Mouse (Mus musculus): ENCODE results near the gene Msi2. TPM values are rescaled to one million over a fixed set of nuclear protein-coding genes. Genes with fewer than 3 reads are reported as not detected.

The Msi2 gene
- total and polyA plus RNA-seq, 2 experiments from 2014 or later: 26.9 to 133 TPM

- Histone ChIP-seq H3K4me2 (ENCODE audit: low read depth, low read length, poor library complexity, severe bottlenecking) (no peak overlapping the region), H3K4me3 (ENCODE audit: low read depth, low read length) (no peak overlapping the region), H3K27ac (ENCODE audit: low read depth, low read length) (no peak overlapping the region), H3K27me3 (ENCODE audit: insufficient read depth, low read length) (no peaks in the 10 kb centered on the region), H3K4me1 (ENCODE audit: insufficient read depth, low read length) (peaks cover 7% of the 10 kb centered on the region), H3K9me3 (ENCODE audit: low read length) (no peaks in the 10 kb centered on the region), H3K9ac (replicated peaks; ENCODE audit: low read length, poor library complexity, severe bottlenecking) (no peak overlapping the region), H3K36me3 (ENCODE audit: insufficient read depth, low read length) (no peaks in the 10 kb centered on the region)
- no peak for TF ChIP-seq CTCF (IDR thresholded peaks at IDR 0.05)
- 69% methylated on average over 11 of the region's 11 CpGs for WGBS
- ATAC-seq (ENCODE audit: low FRiP score) (no peak), DNase-seq (ENCODE audit: low spot score) (no peak)
Measured at GRCm38 (mm10) chr11:88553521-88554310, 164.6 kb downstream of the Msi2 start.

- Histone ChIP-seq H3K27ac (ENCODE audit: low read depth, low read length) (0 out of 2 replicates have a peak overlapping the region, but pooled peaks have one; percentile 20), H3K9ac (replicated peaks; ENCODE audit: low read length, poor library complexity, severe bottlenecking) (no peak overlapping the region), H3K4me1 (ENCODE audit: insufficient read depth, low read length) (peaks cover 7% of the 10 kb centered on the region), H3K27me3 (ENCODE audit: insufficient read depth, low read length) (no peaks in the 10 kb centered on the region), H3K4me3 (ENCODE audit: low read depth, low read length) (no peak overlapping the region), H3K36me3 (ENCODE audit: insufficient read depth, low read length) (no peaks in the 10 kb centered on the region), H3K4me2 (ENCODE audit: low read depth, low read length, poor library complexity, severe bottlenecking) (no peak overlapping the region), H3K9me3 (ENCODE audit: low read length) (no peaks in the 10 kb centered on the region)
- DNase-seq (ENCODE audit: low spot score) (peak; percentile 64), ATAC-seq (ENCODE audit: low FRiP score) (no peak)
- WGBS: 30% methylated on average over 8 of the region's 8 CpGs
- TF ChIP-seq CTCF (IDR thresholded peaks at IDR 0.05): peak; percentile 75
Measured at GRCm38 (mm10) chr11:88552987-88553386, 165.3 kb downstream of the Msi2 start.

GRCm38 (mm10) chr11:88552385-88552784 lies 165.9 kb downstream of the Msi2 start:
- Histone ChIP-seq H3K4me2 (ENCODE audit: low read depth, low read length, poor library complexity, severe bottlenecking) (no peak overlapping the region), H3K9ac (replicated peaks; ENCODE audit: low read length, poor library complexity, severe bottlenecking) (no peak overlapping the region), H3K4me1 (ENCODE audit: insufficient read depth, low read length) (peaks cover 11% of the 10 kb centered on the region), H3K27me3 (ENCODE audit: insufficient read depth, low read length) (no peaks in the 10 kb centered on the region), H3K36me3 (ENCODE audit: insufficient read depth, low read length) (no peaks in the 10 kb centered on the region), H3K9me3 (ENCODE audit: low read length) (no peaks in the 10 kb centered on the region), H3K27ac (ENCODE audit: low read depth, low read length) (no peak overlapping the region), H3K4me3 (ENCODE audit: low read depth, low read length) (no peak overlapping the region)
- no peak for TF ChIP-seq CTCF (IDR thresholded peaks at IDR 0.05)
- DNase-seq (ENCODE audit: low spot score) (no peak), ATAC-seq (ENCODE audit: low FRiP score) (no peak)
- WGBS: 57% methylated on average over 6 of the region's 6 CpGs

DNA sequence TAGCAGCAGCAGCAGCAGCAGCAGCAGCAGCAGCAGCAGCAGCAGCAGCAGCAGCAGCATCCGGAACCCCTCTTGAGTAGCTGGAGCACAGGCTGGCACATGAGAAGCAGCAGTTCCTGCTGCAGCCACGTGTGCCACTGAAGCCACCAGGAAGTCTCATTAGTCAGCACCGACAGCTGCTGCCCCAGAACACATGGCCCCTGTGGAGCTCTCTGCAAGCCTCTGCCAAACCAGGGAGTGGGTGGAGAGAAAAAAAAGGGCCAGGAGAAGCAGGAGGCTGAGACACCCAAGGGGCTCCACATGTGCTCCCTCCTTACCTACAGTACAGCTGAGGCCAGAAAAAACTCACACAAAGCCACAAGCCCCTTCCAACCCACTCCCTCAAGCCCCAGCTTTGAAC lies 167.3 kb downstream of the Msi2 start:
- H3K9ac ChIP-seq (replicated peaks; ENCODE audit: low read length, poor library complexity, severe bottlenecking): no peak overlapping the region
- H3K4me3 ChIP-seq (ENCODE audit: low read depth, low read length): no peak overlapping the region
- no peak overlapping the region for H3K27ac ChIP-seq (ENCODE audit: low read depth, low read length)
- H3K4me2 ChIP-seq (ENCODE audit: low read depth, low read length, poor library complexity, severe bottlenecking): no peak overlapping the region
- H3K9me3 ChIP-seq (ENCODE audit: low read length): no peaks in the 10 kb centered on the region
- 12% methylated on average over 3 of the region's 3 CpGs for WGBS
- TF ChIP-seq CTCF (IDR thresholded peaks at IDR 0.05): no peak
- peak; percentile 11; the same call in 1 of the 2 replicates for ATAC-seq (ENCODE audit: low FRiP score)
- H3K36me3 ChIP-seq (ENCODE audit: insufficient read depth, low read length): no peaks in the 10 kb centered on the region
- peak; percentile 67 for DNase-seq (ENCODE audit: low spot score)
- peaks cover 14% of the 10 kb centered on the region for H3K4me1 ChIP-seq (ENCODE audit: insufficient read depth, low read length)
- no peaks in the 10 kb centered on the region for H3K27me3 ChIP-seq (ENCODE audit: insufficient read depth, low read length)

DNA sequence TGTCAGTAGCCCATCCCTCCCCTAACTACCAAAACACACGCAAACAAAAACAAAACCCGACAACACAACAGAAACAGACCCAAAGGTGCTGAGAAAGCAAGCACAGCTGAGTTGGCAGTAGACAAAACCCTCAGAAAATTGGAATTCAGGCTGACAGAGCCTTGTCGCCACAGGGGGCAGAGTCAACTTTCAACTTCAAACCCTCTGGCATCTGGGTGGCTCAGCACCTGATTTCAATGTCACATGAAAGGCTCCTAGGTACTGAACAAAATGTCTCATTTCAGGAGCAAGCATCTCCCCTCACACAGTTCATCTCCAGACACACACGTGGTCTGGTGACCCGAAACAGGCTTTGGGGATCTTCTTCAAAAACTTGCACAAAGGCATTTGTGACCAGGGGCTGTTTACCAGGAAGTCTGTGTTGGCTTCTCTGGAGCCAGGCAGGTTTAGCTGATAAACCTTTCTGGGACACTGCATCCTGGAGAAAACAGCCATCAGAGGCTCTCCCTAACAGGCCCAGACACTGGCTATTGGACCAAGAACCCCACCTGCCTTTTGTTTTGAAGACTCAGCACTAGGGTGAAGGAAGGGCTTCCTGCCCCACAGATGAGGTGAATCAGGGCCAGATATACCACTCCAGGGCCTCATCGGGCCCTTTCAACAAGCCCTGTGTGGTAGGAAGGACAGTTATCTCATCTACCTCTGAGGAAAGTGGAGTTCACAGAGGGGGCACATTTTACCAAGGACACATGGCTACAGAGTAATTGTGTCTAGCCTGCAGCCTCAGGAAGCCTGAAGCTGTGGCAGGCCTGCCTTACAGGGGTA lies 168.0 kb downstream of the Msi2 start:
- H3K9ac ChIP-seq (replicated peaks; ENCODE audit: low read length, poor library complexity, severe bottlenecking): no peak overlapping the region
- H3K4me2 ChIP-seq (ENCODE audit: low read depth, low read length, poor library complexity, severe bottlenecking): no peak overlapping the region
- TF ChIP-seq CTCF (IDR thresholded peaks at IDR 0.05): peak; percentile 36; the same call in 1 of the 2 replicates
- 38% methylated on average over 6 of the region's 6 CpGs for WGBS
- no peaks in the 10 kb centered on the region for H3K9me3 ChIP-seq (ENCODE audit: low read length)
- no peaks in the 10 kb centered on the region for H3K36me3 ChIP-seq (ENCODE audit: insufficient read depth, low read length)
- H3K4me3 ChIP-seq (ENCODE audit: low read depth, low read length): no peak overlapping the region
- DNase-seq (ENCODE audit: low spot score) (no peak), ATAC-seq (ENCODE audit: low FRiP score) (no peak)
- no peaks in the 10 kb centered on the region for H3K27me3 ChIP-seq (ENCODE audit: insufficient read depth, low read length)
- H3K27ac ChIP-seq (ENCODE audit: low read depth, low read length): 0 out of 2 replicates have a peak overlapping the region, but pooled peaks have one; percentile 12
- H3K4me1 ChIP-seq (ENCODE audit: insufficient read depth, low read length): peaks cover 14% of the 10 kb centered on the region

GRCm38 (mm10) chr11:88549529-88549900 lies 168.8 kb downstream of the Msi2 start:
- Histone ChIP-seq H3K27ac (ENCODE audit: low read depth, low read length) (no peak overlapping the region), H3K9me3 (ENCODE audit: low read length) (no peaks in the 10 kb centered on the region), H3K4me1 (ENCODE audit: insufficient read depth, low read length) (peaks cover 14% of the 10 kb centered on the region), H3K4me2 (ENCODE audit: low read depth, low read length, poor library complexity, severe bottlenecking) (no peak overlapping the region), H3K36me3 (ENCODE audit: insufficient read depth, low read length) (no peaks in the 10 kb centered on the region), H3K27me3 (ENCODE audit: insufficient read depth, low read length) (no peaks in the 10 kb centered on the region), H3K4me3 (ENCODE audit: low read depth, low read length) (no peak overlapping the region), H3K9ac (replicated peaks; ENCODE audit: low read length, poor library complexity, severe bottlenecking) (no peak overlapping the region)
- DNase-seq (ENCODE audit: low spot score) (no peak), ATAC-seq (ENCODE audit: low FRiP score) (no peak)
- TF ChIP-seq CTCF (IDR thresholded peaks at IDR 0.05): no peak
- WGBS: 77% methylated on average over 13 of the region's 13 CpGs
